Mouse (Mus musculus): Measurements from ENCODE around the gene Olfr107. TPM values are rescaled to one million over a fixed set of nuclear protein-coding genes. Genes with fewer than 3 reads are reported as not detected.

The Olfr107 gene
- not detected in 2 replicates for polyA plus RNA-seq (2014; fragmentation: Nextera tagmentation; extraction: Ambion mirVana)

GRCm38 (mm10) chr17:37398926-37399325, at the start of gene Olfr107:
TSS of gene Olfr107 (plus strand) at chr17:37399226.
- Histone ChIP-seq H3K4me2 (ENCODE audit: low read length) (no peak within 1 kb of the TSS), H3K4me3 (ENCODE audit: low read depth, low read length) (no peak within 1 kb of the TSS), H3K27me3 (replicated peaks; ENCODE audit: control insufficient read depth, insufficient read depth, low read length) (no peaks in the 10 kb centered on the region), H3K9ac (ENCODE audit: low read length) (no peak within 1 kb of the TSS), H3K9me3 (ENCODE audit: control insufficient read depth, low read length) (no peaks in the 10 kb centered on the region), H3K27ac (ENCODE audit: low read depth) (no peak within 1 kb of the TSS), H3K4me1 (replicated peaks; ENCODE audit: control insufficient read depth, insufficient read depth, low read length) (no peaks in the 10 kb centered on the region), H3K36me3 (ENCODE audit: control insufficient read depth, insufficient read depth, low read length) (no peaks in the 10 kb centered on the region)
- 81% methylated on average over 3 of the region's 3 CpGs for WGBS
- no peak for ATAC-seq (replicated peaks; ENCODE audit: low FRiP score, low TSS enrichment, low read depth)
- DNase-seq (ENCODE audit: low spot score) = no peak

- ATAC-seq (replicated peaks; ENCODE audit: low FRiP score, low TSS enrichment, low read depth) (no peak), DNase-seq (ENCODE audit: low spot score) (no peak)
- no peaks in the 10 kb centered on the region for H3K4me1 ChIP-seq (replicated peaks; ENCODE audit: control insufficient read depth, insufficient read depth, low read length)
- no peak within 1 kb of the TSS for H3K9ac ChIP-seq (ENCODE audit: low read length)
- H3K4me3 ChIP-seq (ENCODE audit: low read depth, low read length) = no peak within 1 kb of the TSS
- no peaks in the 10 kb centered on the region for H3K27me3 ChIP-seq (replicated peaks; ENCODE audit: control insufficient read depth, insufficient read depth, low read length)
- H3K9me3 ChIP-seq (ENCODE audit: control insufficient read depth, low read length) = no peaks in the 10 kb centered on the region
- H3K4me2 ChIP-seq (ENCODE audit: low read length) = no peak within 1 kb of the TSS
- no peak within 1 kb of the TSS for H3K27ac ChIP-seq (ENCODE audit: low read depth)
- no peaks in the 10 kb centered on the region for H3K36me3 ChIP-seq (ENCODE audit: control insufficient read depth, insufficient read depth, low read length)
Measured at GRCm38 (mm10) chr17:37359282-37359681, 39.7 kb upstream of the Olfr107 start, which contains the start of gene Olfr104-ps. TSS of gene Olfr104-ps (plus strand) at chr17:37359582.

- no peaks in the 10 kb centered on the region for H3K4me1 ChIP-seq (replicated peaks; ENCODE audit: control insufficient read depth, insufficient read depth, low read length)
- H3K9me3 ChIP-seq (ENCODE audit: control insufficient read depth, low read length) = no peaks in the 10 kb centered on the region
- no peak within 1 kb of the TSS for H3K9ac ChIP-seq (ENCODE audit: low read length)
- H3K4me2 ChIP-seq (ENCODE audit: low read length) = no peak within 1 kb of the TSS
- no peak within 1 kb of the TSS for H3K4me3 ChIP-seq (ENCODE audit: low read depth, low read length)
- no peak within 1 kb of the TSS for H3K27ac ChIP-seq (ENCODE audit: low read depth)
- H3K36me3 ChIP-seq (ENCODE audit: control insufficient read depth, insufficient read depth, low read length) = no peaks in the 10 kb centered on the region
- ATAC-seq (replicated peaks; ENCODE audit: low FRiP score, low TSS enrichment, low read depth) (no peak), DNase-seq (ENCODE audit: low spot score) (no peak)
- no peaks in the 10 kb centered on the region for H3K27me3 ChIP-seq (replicated peaks; ENCODE audit: control insufficient read depth, insufficient read depth, low read length)
Measured at GRCm38 (mm10) chr17:37378733-37379132, 20.3 kb upstream of the Olfr107 start, which contains the start of gene Olfr105-ps. TSS of gene Olfr105-ps (plus strand) at chr17:37379033.

GRCm38 (mm10) chr17:37390093-37390492, 8.9 kb upstream of the Olfr107 start, which contains the start of gene Olfr106-ps:
TSS of gene Olfr106-ps (plus strand) at chr17:37390393.
- no peaks in the 10 kb centered on the region for H3K27me3 ChIP-seq (replicated peaks; ENCODE audit: control insufficient read depth, insufficient read depth, low read length)
- no peak for ATAC-seq (replicated peaks; ENCODE audit: low FRiP score, low TSS enrichment, low read depth)
- no peak within 1 kb of the TSS for H3K27ac ChIP-seq (ENCODE audit: low read depth)
- H3K9me3 ChIP-seq (ENCODE audit: control insufficient read depth, low read length) = no peaks in the 10 kb centered on the region
- 63% methylated on average over 1 of the region's 1 CpGs for WGBS
- no peak within 1 kb of the TSS for H3K4me3 ChIP-seq (ENCODE audit: low read depth, low read length)
- no peak within 1 kb of the TSS for H3K9ac ChIP-seq (ENCODE audit: low read length)
- no peak for DNase-seq (ENCODE audit: low spot score)
- H3K4me1 ChIP-seq (replicated peaks; ENCODE audit: control insufficient read depth, insufficient read depth, low read length) = no peaks in the 10 kb centered on the region
- H3K36me3 ChIP-seq (ENCODE audit: control insufficient read depth, insufficient read depth, low read length) = no peaks in the 10 kb centered on the region
- no peak within 1 kb of the TSS for H3K4me2 ChIP-seq (ENCODE audit: low read length)

- no peak for ATAC-seq (replicated peaks; ENCODE audit: low FRiP score, low TSS enrichment, low read depth)
- H3K9ac ChIP-seq (ENCODE audit: low read length) = no peak overlapping the region
- no peak overlapping the region for H3K27ac ChIP-seq (ENCODE audit: low read depth)
- no peak overlapping the region for H3K4me2 ChIP-seq (ENCODE audit: low read length)
- H3K27me3 ChIP-seq (replicated peaks; ENCODE audit: control insufficient read depth, insufficient read depth, low read length) = no peaks in the 10 kb centered on the region
- H3K36me3 ChIP-seq (ENCODE audit: control insufficient read depth, insufficient read depth, low read length) = no peaks in the 10 kb centered on the region
- no peaks in the 10 kb centered on the region for H3K9me3 ChIP-seq (ENCODE audit: control insufficient read depth, low read length)
- H3K4me1 ChIP-seq (replicated peaks; ENCODE audit: control insufficient read depth, insufficient read depth, low read length) = no peaks in the 10 kb centered on the region
- no peak overlapping the region for H3K4me3 ChIP-seq (ENCODE audit: low read depth, low read length)
- DNase-seq (ENCODE audit: low spot score) = no peak
Measured at GRCm38 (mm10) chr17:37413380-37413779, 14.4 kb downstream of the Olfr107 start.

- DNase-seq (ENCODE audit: low spot score) (no peak), ATAC-seq (replicated peaks; ENCODE audit: low FRiP score, low TSS enrichment, low read depth) (no peak)
- no peaks in the 10 kb centered on the region for H3K4me1 ChIP-seq (replicated peaks; ENCODE audit: control insufficient read depth, insufficient read depth, low read length)
- no peak within 1 kb of the TSS for H3K4me2 ChIP-seq (ENCODE audit: low read length)
- WGBS = 79% methylated on average over 1 of the region's 1 CpGs
- H3K9ac ChIP-seq (ENCODE audit: low read length) = no peak within 1 kb of the TSS
- no peaks in the 10 kb centered on the region for H3K9me3 ChIP-seq (ENCODE audit: control insufficient read depth, low read length)
- no peaks in the 10 kb centered on the region for H3K27me3 ChIP-seq (replicated peaks; ENCODE audit: control insufficient read depth, insufficient read depth, low read length)
- no peak within 1 kb of the TSS for H3K27ac ChIP-seq (ENCODE audit: low read depth)
- no peaks in the 10 kb centered on the region for H3K36me3 ChIP-seq (ENCODE audit: control insufficient read depth, insufficient read depth, low read length)
- no peak within 1 kb of the TSS for H3K4me3 ChIP-seq (ENCODE audit: low read depth, low read length)
Measured at GRCm38 (mm10) chr17:37445180-37445579, 46.2 kb downstream of the Olfr107 start, which contains the start of gene Olfr108. TSS of gene Olfr108 (plus strand) at chr17:37445480.

Other genes with a start within 250 kb of the Olfr107 start
- gene Olfr93, start 237.7 kb upstream of the Olfr107 start, polyA plus RNA-seq (2014; fragmentation: Nextera tagmentation; extraction: Ambion mirVana) = not detected in 2 replicates
- not detected in 2 replicates for gene Ubd, start 205.3 kb upstream of the Olfr107 start, polyA plus RNA-seq (2014; fragmentation: Nextera tagmentation; extraction: Ambion mirVana)
- gene Olfr94, start 198.2 kb upstream of the Olfr107 start, polyA plus RNA-seq (2014; fragmentation: Nextera tagmentation; extraction: Ambion mirVana) = not detected in 2 replicates
- gene Olfr95, start 186.1 kb upstream of the Olfr107 start, polyA plus RNA-seq (2014; fragmentation: Nextera tagmentation; extraction: Ambion mirVana) = not detected in 2 replicates
- not detected in 2 replicates for gene Olfr96, start 179.1 kb upstream of the Olfr107 start, polyA plus RNA-seq (2014; fragmentation: Nextera tagmentation; extraction: Ambion mirVana)
- not detected in 2 replicates for gene Olfr97, start 161.9 kb upstream of the Olfr107 start, polyA plus RNA-seq (2014; fragmentation: Nextera tagmentation; extraction: Ambion mirVana)
- gene Olfr98, start 135.5 kb upstream of the Olfr107 start, polyA plus RNA-seq (2014; fragmentation: Nextera tagmentation; extraction: Ambion mirVana) = not detected in 2 replicates
- 4.6 and 5.4 TPM in 2 replicates for gene H2-M3, start 129.0 kb upstream of the Olfr107 start, polyA plus RNA-seq (2014; fragmentation: Nextera tagmentation; extraction: Ambion mirVana)
- gene Olfr99, start 115.8 kb upstream of the Olfr107 start, polyA plus RNA-seq (2014; fragmentation: Nextera tagmentation; extraction: Ambion mirVana) = not detected in 2 replicates
- not detected in 2 replicates for gene Olfr101, start 94.9 kb upstream of the Olfr107 start, polyA plus RNA-seq (2014; fragmentation: Nextera tagmentation; extraction: Ambion mirVana)
- gene Olfr102, start 82.2 kb upstream of the Olfr107 start, polyA plus RNA-seq (2014; fragmentation: Nextera tagmentation; extraction: Ambion mirVana) = not detected in 2 replicates
- not detected in 2 replicates for gene Olfr103, start 59.5 kb upstream of the Olfr107 start, polyA plus RNA-seq (2014; fragmentation: Nextera tagmentation; extraction: Ambion mirVana)
- gene Olfr104-ps, start 39.6 kb upstream of the Olfr107 start, polyA plus RNA-seq (2014; fragmentation: Nextera tagmentation; extraction: Ambion mirVana) = not detected in 2 replicates
- not detected in 2 replicates for gene Olfr105-ps, start 20.2 kb upstream of the Olfr107 start, polyA plus RNA-seq (2014; fragmentation: Nextera tagmentation; extraction: Ambion mirVana)
- gene Olfr106-ps, start 8.8 kb upstream of the Olfr107 start, polyA plus RNA-seq (2014; fragmentation: Nextera tagmentation; extraction: Ambion mirVana) = not detected in 2 replicates
- not detected in 2 replicates for gene Olfr108, start 46.3 kb downstream of the Olfr107 start, polyA plus RNA-seq (2014; fragmentation: Nextera tagmentation; extraction: Ambion mirVana)
- not detected in 2 replicates for gene Olfr109, start 59.7 kb downstream of the Olfr107 start, polyA plus RNA-seq (2014; fragmentation: Nextera tagmentation; extraction: Ambion mirVana)
- gene H2-M2, start 84.3 kb downstream of the Olfr107 start, polyA plus RNA-seq (2014; fragmentation: Nextera tagmentation; extraction: Ambion mirVana) = not detected in 2 replicates
- not detected in 2 replicates for gene Olfr110, start 93.2 kb downstream of the Olfr107 start, polyA plus RNA-seq (2014; fragmentation: Nextera tagmentation; extraction: Ambion mirVana)
- gene Olfr111, start 108.8 kb downstream of the Olfr107 start, polyA plus RNA-seq (2014; fragmentation: Nextera tagmentation; extraction: Ambion mirVana) = not detected in 2 replicates
- gene Olfr112, start 170.2 kb downstream of the Olfr107 start, polyA plus RNA-seq (2014; fragmentation: Nextera tagmentation; extraction: Ambion mirVana) = not detected in 2 replicates
- not detected in 2 replicates for gene Olfr113, start 178.4 kb downstream of the Olfr107 start, polyA plus RNA-seq (2014; fragmentation: Nextera tagmentation; extraction: Ambion mirVana)
- gene Olfr114, start 193.5 kb downstream of the Olfr107 start, polyA plus RNA-seq (2014; fragmentation: Nextera tagmentation; extraction: Ambion mirVana) = not detected in 2 replicates
- not detected in 2 replicates for gene Olfr115, start 227.9 kb downstream of the Olfr107 start, polyA plus RNA-seq (2014; fragmentation: Nextera tagmentation; extraction: Ambion mirVana)
- gene Olfr116, start 228.0 kb downstream of the Olfr107 start, polyA plus RNA-seq (2014; fragmentation: Nextera tagmentation; extraction: Ambion mirVana) = not detected in 2 replicates

All from intestine, embryonic 14.5 days (tissue).